Mouse (Mus musculus): ENCODE results near the gene Slc8a1.

The Slc8a1 gene

GRCm38 (mm10) chr17:81427245-81427644, 310.9 kb downstream of the Slc8a1 start:
- no peak for DNase-seq (ENCODE audit: low read depth, low spot score)

GRCm38 (mm10) chr17:81424256-81424912, 313.8 kb downstream of the Slc8a1 start:
- DNase-seq (ENCODE audit: low read depth, low spot score), result no peak

- no peak for DNase-seq (ENCODE audit: low read depth, low spot score)
Observed at GRCm38 (mm10) chr17:81419802-81420459, 318.2 kb downstream of the Slc8a1 start.

GRCm38 (mm10) chr17:81416361-81417114, 321.6 kb downstream of the Slc8a1 start:
- no peak for DNase-seq (ENCODE audit: low read depth, low spot score)

- no peak for DNase-seq (ENCODE audit: low read depth, low spot score)
Observed at GRCm38 (mm10) chr17:81412736-81413135, 325.4 kb downstream of the Slc8a1 start.

- DNase-seq (ENCODE audit: low read depth, low spot score), result no peak
Observed at GRCm38 (mm10) chr17:81404225-81404624, 334.0 kb downstream of the Slc8a1 start.

GRCm38 (mm10) chr17:81403121-81403520, 335.1 kb downstream of the Slc8a1 start:
- no peak for DNase-seq (ENCODE audit: low read depth, low spot score)

GRCm38 (mm10) chr17:81402636-81403035, 335.5 kb downstream of the Slc8a1 start:
- DNase-seq (ENCODE audit: low read depth, low spot score), result no peak

GRCm38 (mm10) chr17:81400377-81400776, 337.8 kb downstream of the Slc8a1 start:
- DNase-seq (ENCODE audit: low read depth, low spot score), result no peak

- DNase-seq (ENCODE audit: low read depth, low spot score), result no peak
Observed at GRCm38 (mm10) chr17:81397434-81397833, 340.7 kb downstream of the Slc8a1 start.

GRCm38 (mm10) chr17:81394124-81394523, 344.1 kb downstream of the Slc8a1 start:
- no peak for DNase-seq (ENCODE audit: low read depth, low spot score)

GRCm38 (mm10) chr17:81393040-81393439, 345.1 kb downstream of the Slc8a1 start:
- no peak for DNase-seq (ENCODE audit: low read depth, low spot score)

- DNase-seq (ENCODE audit: low read depth, low spot score), result no peak
Observed at GRCm38 (mm10) chr17:81391478-81391877, 346.7 kb downstream of the Slc8a1 start.

- DNase-seq (ENCODE audit: low read depth, low spot score), result no peak
Observed at GRCm38 (mm10) chr17:81390790-81391189, 347.4 kb downstream of the Slc8a1 start.

- DNase-seq (ENCODE audit: low read depth, low spot score), result no peak
Observed at GRCm38 (mm10) chr17:81386118-81386517, 352.1 kb downstream of the Slc8a1 start.

- no peak for DNase-seq (ENCODE audit: low read depth, low spot score)
Observed at GRCm38 (mm10) chr17:81385476-81385875, 352.7 kb downstream of the Slc8a1 start.

GRCm38 (mm10) chr17:81383461-81383860, 354.7 kb downstream of the Slc8a1 start:
- no peak for DNase-seq (ENCODE audit: low read depth, low spot score)

- no peak for DNase-seq (ENCODE audit: low read depth, low spot score)
Observed at GRCm38 (mm10) chr17:81378436-81378835, 359.7 kb downstream of the Slc8a1 start.

- no peak for DNase-seq (ENCODE audit: low read depth, low spot score)
Observed at GRCm38 (mm10) chr17:81377757-81378299, 360.3 kb downstream of the Slc8a1 start.

GRCm38 (mm10) chr17:81377195-81377594, 361.0 kb downstream of the Slc8a1 start:
- no peak for DNase-seq (ENCODE audit: low read depth, low spot score)

GRCm38 (mm10) chr17:81375901-81376300, 362.3 kb downstream of the Slc8a1 start:
- no peak for DNase-seq (ENCODE audit: low read depth, low spot score)

- no peak for DNase-seq (ENCODE audit: low read depth, low spot score)
Observed at GRCm38 (mm10) chr17:81369036-81369435, 369.1 kb downstream of the Slc8a1 start.
